Mouse (Mus musculus) erythroblast, embryonic 14.5 days (primary cell): ENCODE data around the gene Fam184a.

ENCODE experiments used
- GATA1 ChIP-seq: IDR thresholded peaks from 2 replicates; pipeline ENCODE4 v1.6.1; 2012; ENCODE audit warnings: low read length, inconsistent platforms, mixed read lengths
- TAL1 ChIP-seq: IDR thresholded peaks from 3 replicates; pipeline ENCODE4 v1.6.1; 2012; ENCODE audit warnings: low read length, inconsistent platforms, mixed read lengths

DNA sequence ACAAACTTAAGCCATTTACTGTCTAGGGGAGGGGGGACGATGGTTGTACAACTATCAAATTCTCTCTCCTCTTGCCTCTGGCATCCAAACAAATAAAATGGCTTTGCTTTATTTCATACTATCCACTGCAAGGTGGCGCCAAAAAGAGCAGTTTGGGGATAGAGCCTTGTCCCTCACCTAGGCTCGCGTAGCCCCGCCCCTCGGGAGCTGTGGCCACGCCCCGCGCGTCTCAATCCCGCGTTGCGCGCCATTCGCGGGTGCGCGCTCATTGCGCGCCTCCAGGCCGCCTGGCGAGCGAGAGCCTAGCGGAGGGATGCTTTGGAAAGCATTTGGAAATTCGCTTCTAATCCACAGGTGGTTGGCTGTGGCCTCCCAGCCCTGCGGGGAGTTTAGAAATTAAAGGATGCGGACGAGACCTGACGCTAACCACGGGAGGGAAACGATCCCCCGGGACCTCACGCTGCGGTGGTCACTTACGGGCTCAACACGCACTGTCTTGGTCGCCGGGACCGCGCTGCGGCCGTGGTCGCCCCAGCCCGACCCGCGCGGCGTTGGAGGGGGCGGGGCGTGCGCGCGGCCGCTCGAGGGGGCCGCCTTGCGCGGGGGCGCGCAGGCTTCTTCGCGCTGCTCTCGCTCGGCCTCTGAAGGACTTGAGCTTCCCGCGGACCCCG lies 121.5 kb downstream of the Fam184a start:
- no peak for TF ChIP-seq TAL1
- no peak for TF ChIP-seq GATA1
